Mouse (Mus musculus) thymus, postnatal 10 days (tissue): ENCODE data around the gene Ankrd13b.
"Not testable (repeated sequence)": the region's sequence is repeated elsewhere in the genome, so short reads cannot be mapped to it uniquely, and the experiment has no call there.

ENCODE experiments used
- DNase-seq, 2 experiments: peaks; one replicate each; pipeline ENCODE4 v3.0.0; 2021; ENCODE audit warnings: low spot score in 2 of 2

Gene Ankrd13b

DNA sequence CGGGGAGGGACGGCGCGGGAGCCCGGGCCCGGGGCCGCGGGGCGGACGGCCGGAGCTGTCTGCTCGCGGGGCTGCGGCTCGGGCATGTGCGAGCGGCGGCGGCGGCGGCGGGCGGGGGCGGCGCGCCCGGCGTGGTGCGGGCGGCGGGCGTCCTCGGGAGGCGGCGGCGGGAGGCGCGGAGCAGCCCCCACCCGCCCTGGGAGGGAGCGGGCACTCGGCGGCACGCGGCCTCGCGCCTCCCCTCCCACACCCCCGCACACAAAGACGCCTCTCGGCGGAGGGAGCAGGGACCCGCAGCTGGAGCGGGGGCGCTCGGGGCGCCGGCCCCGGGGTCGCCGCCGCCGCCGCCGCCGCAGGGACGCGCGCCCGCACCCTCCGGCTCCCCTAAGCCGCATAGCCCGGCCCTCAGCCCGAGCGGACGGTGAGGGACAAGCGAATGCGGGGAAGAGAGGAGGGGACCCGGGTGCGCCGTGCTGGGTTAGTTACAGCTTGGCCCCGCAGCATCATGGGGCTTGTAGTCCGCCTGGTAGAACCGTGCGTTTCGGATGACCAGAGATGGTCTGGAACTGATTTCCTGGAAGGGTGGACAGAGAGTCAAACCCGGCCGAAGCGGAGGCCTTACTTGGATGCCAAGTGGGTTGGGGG, at the start of gene Ankrd13b:
Ankrd13b (minus strand) TSS at position 88 of the 645 bp plus-strand sequence.
- peak; percentile 47 to 55 for DNase-seq

DNA sequence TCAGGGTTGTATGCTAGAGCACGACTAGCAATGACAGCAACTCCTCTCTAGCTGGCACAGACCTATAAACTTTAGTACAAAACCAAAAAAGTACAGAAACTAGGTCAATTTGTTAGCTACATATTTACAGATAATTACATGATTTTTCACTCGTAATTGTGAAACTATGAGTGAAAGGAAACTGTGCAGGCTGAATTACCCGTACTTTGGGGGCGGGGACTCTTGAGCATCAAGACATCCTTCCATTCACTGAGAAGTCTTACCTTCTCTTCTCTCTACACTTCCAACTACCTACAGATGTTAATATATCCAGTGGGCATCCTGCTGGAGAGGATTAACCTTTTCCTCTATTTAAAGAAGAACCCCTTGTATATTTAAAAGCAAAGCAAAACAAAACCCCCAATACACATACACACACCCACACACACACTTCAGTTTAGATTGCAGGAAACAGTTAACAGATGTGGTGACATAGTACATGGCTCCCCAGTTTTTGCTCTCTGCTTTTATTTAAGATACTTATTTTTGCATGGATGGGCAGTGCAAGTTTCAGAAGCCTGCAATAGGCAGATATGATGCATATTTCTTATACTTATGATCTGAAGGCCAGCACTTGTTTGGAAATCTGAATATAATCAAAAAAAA, 42.8 kb upstream of the Ankrd13b start:
- no peak for DNase-seq

DNA sequence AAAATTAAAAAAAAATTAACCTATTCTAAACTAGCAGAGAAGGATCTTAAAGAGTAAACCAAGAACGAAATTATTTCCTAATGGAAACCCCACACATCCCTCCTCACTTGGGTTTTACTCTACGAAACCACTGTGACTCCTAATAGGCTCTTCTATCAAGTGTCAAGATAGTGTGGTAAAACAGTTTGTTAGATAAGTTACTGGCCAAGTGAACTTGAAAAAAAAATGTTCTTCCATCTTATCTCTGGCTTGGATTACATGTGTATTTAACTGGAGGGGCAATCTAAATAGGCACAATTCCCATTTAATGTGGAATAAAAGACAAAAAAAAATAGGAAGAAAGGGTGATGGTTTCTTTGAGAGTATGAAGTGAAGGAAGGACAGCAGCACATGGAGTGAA, 41.4 kb upstream of the Ankrd13b start:
- no peak for DNase-seq

GRCm38 (mm10) chr11:77529644-77530043, 40.2 kb upstream of the Ankrd13b start:
- DNase-seq: no peak

- not testable (repeated sequence) for DNase-seq
Measured at GRCm38 (mm10) chr11:77528420-77528819, 38.9 kb upstream of the Ankrd13b start.

- DNase-seq: no peak
Measured at GRCm38 (mm10) chr11:77525804-77526486, 36.5 kb upstream of the Ankrd13b start.

DNA sequence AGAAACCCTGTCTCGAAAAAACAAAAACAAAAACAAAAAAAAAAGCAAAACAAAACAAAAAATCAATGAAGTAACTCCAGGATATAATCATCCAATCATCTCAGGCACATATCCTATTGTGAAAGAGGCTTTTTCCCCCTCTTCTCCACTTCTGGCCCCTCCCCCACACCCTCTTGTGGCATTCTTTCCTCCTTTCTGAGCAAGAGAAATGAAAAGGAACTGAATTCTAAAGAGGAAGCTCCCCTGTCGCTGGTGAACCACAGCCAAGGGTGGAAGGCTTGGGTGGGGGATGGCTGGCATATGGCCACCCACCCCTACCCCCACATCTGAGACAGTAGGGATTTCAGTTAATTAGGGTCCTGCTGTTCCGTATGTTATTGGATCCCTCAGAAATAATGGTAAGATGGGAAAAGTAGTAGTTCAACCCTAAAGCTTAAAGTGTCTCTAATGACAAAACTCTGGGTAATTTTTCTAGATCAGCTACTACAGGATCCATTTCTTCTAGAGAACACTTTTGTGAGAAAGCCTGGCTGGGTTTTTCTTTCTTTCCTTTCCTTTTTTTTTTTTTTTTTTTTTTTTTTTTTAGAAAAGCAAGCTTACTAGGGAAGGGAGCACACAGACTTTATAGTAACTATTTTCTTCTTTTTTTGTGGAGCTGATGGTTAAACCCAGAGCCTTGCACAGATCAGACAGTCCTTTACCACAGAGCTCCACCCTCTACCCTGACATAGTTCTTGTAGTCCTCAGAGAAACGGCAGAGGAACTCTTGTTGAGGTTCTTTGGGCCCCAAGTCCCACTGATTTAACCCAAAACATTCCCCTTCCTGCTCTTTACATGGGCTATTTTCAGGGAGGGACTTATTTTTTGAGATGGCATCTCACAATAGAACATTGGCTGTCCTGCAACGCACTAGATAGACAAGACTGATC, 31.4 kb upstream of the Ankrd13b start:
- DNase-seq: peak; percentile 58 to 61

GRCm38 (mm10) chr11:77519043-77519442, 29.6 kb upstream of the Ankrd13b start, which contains the start of gene Gm10392:
Gm10392 (minus strand) TSS chr11:77519198.
- DNase-seq: peak; percentile 79 to 82

DNA sequence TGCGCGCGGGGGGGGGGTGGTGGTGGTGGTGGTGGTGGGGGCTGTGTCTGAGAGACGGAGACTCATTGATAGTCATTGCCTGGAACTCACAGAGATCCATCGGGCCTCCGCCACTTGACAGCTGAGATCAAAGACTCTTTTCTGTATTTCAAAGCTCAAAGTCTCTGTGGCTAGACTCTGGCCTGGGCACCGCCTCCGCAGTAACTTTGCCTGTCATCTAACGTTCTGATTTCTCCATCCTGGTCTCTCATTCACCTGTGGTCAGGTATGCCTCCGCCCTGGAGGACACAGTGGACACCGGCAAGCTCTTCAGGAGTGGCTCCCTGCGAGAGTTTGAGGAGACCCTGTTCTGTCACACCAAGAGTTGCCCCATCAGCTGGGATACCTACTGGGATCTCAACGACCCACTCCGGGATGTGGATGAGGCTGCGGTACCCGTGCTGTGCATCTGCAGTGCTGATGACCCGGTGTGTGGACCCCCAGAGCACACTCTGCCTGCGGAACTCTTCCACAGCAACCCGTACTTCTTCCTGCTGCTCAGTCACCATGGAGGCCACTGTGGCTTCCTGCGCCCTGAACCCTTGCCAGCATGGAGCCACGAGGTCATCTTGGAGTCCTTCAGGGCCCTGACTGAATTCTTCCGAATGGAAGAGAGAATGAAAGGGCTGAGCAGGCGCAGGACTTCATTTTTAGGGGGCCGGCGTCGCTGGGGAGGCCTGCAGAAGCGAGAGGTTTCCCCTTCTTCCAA, 28.7 kb upstream of the Ankrd13b start:
- peak in 1 of 2 experiments; percentile 45 for DNase-seq

DNA sequence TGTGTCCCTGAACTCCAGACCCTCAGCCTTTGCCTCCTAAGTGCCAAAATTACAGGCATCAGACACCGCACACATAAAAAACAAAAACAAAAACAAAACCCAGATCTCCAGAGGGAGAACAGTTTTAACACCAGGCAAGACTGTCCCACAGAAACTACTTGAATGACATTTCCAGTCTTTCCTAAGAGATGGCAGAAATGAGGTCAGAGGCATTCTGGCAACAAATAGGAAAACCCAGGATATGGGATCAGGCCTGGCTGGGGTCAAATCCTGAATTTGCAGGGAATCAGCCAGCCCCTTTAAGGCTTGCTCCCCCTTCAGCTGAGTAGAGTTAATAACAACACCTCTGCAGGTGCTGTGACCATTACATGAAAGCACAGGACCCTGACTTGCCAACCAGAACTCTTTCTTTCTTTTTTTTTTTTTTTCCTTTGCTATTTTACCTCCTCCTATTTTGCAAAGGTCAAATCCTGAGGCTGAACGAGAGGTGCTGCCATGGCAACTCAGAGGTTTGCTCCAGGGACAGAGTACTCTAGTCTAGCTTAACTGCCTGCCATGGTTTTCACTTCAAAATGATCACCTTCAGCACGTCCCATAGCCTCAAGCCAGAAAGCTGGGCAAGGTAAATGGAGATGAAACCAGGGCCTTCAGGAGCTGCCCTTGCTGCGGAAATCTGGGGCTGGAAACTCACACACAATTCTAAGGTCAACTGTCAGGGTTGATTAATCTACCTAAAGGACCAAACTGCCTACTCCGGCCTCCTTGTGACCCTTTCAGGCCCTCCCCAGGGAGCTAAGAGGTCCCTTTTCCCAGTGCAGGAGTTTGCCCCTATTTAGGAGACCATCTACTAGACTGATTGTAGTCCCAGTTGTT, 27.3 kb upstream of the Ankrd13b start:
- no peak for DNase-seq

- DNase-seq: peak in 1 of 2 experiments; percentile 45
Measured at GRCm38 (mm10) chr11:77515637-77516552, 26.4 kb upstream of the Ankrd13b start, which contains the start of gene Trp53i13. Trp53i13 (minus strand) TSS chr11:77515980.

- peak; percentile 56 to 71 for DNase-seq
Measured at GRCm38 (mm10) chr11:77514832-77515636, 25.6 kb upstream of the Ankrd13b start, which contains the start of gene Abhd15. Abhd15 (plus strand) TSS chr11:77515121.

DNA sequence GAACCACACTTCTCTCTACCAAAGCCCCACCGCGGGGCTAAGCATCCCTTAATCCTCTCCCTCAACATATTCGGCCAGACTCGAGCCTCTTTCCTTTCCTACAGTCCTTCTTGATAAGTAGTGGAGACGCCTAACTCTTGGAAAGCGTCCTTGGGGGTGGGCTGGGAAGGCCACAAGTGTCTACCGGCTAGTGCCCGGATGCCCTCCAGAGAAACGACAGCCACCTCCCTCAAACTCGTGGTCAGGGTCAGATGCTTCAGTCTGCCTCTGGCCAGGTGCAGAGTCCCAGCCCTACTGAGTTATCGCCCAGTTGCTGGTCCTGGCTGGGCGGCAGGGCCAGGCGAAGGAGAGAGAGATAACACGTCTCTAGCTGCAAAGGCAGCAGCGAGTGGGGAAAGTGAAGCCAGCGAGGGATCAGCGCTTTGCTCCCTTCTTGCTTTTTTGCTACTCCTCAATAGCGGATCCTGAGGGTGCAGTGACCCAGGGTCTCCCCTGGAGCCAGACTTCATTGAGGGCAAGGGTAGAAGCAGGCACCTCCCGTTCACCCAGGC, 24.9 kb upstream of the Ankrd13b start:
- no peak for DNase-seq

GRCm38 (mm10) chr11:77513811-77514170, 24.3 kb upstream of the Ankrd13b start:
- DNase-seq: no peak

DNA sequence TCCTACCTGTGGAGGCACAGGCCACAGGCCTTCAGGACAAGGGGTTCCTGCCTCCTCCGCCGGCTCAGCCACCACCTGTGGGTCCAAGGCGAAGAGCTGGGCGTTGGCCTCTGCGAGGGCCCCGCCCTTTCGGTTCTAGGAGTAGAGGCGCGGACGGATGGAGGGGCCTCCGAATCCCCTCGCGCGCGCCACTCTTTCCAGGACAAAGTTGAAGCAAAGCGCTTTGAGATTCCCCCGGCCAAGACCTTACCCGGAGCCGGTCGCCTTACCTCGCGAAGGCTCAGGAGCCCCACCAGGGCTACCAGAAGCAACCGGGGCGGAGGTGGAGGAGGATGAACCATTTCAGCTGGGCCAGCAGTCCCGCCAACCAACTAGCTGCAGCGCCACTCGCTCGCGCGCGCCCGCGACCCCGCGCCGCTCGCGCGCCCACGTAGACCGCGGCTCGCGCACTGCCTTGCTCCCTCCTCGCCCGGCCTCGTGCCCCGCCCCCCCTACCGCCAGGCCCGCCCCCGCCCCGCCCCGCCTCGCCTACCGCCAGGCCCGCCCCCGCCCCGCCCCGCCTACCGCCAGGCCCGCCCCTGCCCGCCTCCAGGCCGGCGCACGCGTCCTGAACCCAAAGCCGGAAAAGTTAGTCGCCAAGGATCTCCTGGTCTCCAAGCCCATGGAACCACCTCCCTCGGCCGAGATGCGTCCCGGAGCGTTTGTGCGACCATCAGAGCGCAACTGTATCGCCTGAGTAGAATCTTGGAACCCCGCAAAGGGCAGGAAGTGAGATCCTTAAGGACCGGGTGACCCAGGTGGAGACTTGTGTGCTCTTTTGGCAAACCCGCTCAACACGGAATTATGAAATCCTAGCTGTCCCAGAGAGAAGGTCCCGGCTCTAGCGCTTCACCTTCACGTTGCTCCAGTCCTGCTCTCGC, 23.7 kb upstream of the Ankrd13b start:
- peak; percentile 82 to 90 for DNase-seq

GRCm38 (mm10) chr11:77511336-77511735, 21.9 kb upstream of the Ankrd13b start:
- no peak for DNase-seq
